Mouse (Mus musculus): Measurements from ENCODE around the gene Prickle2.

Prickle2 gene

DNA sequence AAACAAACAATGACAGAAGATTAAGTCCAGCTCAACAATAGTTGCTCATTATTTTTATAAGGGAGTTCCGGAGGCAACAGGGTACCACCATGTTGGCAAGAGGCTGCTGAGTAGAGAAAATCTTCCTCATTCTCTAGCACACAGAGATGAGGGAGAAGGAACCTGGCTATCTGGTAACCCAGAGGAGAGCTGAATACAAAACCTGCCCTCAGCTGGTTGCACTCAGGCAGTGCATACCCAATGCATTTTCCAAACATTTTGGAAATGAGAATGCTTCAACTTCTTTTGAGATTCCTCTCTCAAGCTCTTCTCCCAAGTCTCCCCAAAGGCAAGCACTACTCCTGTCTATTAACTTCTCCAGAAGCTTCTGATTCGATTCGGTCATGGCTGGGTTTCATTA lies 36.3 kb downstream of the Prickle2 start:
- intact Hi-C loops (cut with DNase I) = loop anchor here (5.0 to 10.0 kb wide), 2 partner anchors 245 to 382 kb away; no protein-coding TSS in a partner anchor

DNA sequence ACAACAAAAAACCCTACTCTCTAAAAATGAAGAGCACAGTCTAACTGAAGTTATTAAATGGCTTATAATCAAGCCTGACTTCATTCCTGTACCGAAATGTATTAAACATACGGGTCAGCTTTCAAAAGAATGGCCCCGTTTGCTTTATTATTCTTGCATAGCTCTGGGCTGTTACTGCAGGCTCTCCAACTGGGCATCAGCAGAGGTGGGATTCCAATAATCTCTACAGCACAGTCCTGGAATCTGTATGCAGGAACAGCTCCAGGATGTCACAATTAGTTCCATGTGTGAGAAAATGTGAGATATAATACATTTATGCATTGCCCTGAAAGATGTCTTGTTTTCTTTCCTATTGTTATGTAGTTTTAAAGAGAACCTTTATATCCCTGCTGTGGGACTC lies 38.4 kb downstream of the Prickle2 start:
- intact Hi-C loops (cut with DNase I) = loop anchor here (5.0 to 10.0 kb wide), 2 partner anchors 243 to 380 kb away; no protein-coding TSS in a partner anchor

DNA sequence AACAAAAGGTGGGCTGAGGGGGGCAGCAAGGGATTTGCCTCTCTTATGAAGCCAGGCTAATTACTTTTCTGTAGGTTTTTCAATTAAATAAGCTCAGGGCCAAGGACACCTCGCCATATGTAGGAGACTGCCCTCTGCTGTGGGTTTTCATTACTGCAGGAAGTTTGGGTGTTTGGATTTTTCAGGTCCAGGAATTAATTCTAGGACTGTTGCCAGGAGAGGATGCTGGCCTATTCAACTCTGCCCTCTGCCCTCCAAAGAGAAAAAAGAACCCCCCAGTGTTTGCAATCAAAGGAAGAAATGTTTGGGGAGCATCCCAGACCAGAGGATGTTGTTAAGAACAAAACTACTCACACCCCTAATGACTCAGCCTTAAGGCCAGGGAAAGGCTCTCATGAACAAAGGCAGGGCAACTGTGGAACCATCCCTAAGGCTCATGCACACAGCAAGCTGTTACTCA lies 40.4 kb downstream of the Prickle2 start:
- intact Hi-C loops (cut with DNase I) = loop anchor here (5.0 to 10.0 kb wide), 2 partner anchors 241 to 378 kb away; no protein-coding TSS in a partner anchor

DNA sequence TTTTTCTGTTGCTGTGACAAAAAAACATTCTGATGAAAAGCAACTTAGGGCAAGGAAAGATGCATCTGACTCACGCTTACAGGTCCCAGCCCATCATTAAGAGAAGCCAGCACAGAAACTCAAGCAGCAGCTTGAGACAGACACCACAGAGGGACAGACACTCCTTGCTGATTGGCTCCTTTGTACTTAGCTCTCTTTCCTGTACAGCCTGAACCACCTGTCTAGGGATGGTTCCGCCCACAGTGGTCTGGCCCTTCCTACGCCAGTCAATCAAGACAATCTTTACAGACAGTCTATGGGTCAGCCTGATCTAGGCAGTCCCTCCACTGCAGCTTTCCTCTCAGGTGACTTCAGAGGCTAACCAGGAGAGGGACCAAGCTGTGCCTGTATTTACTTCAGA lies 42.1 kb downstream of the Prickle2 start:
- intact Hi-C loops (cut with DNase I) = loop anchor here (10.0 kb wide), 1 partner anchor 239 kb away; no protein-coding TSS in a partner anchor

DNA sequence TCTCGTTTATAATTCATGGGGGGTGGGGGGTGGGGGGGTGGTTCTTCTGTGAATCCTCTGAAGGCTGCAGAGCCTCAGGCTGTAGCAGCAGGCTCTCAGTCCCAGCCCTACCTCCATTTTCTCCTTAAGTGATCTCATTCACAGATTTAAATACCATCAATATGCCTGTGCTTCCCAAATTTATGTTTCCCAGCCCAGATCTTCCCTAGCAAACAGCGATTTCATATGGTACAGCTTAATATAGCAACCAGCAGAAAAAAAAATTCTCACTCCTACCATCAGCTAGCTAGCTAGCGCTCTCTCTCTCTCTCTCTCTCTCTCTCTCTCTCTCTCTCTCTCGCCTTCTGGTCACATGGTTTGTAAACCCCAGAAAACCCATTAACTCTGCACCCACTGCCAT lies 42.5 kb downstream of the Prickle2 start:
- intact Hi-C loops (cut with DNase I) = loop anchor here (10.0 kb wide), 1 partner anchor 239 kb away; no protein-coding TSS in a partner anchor

DNA sequence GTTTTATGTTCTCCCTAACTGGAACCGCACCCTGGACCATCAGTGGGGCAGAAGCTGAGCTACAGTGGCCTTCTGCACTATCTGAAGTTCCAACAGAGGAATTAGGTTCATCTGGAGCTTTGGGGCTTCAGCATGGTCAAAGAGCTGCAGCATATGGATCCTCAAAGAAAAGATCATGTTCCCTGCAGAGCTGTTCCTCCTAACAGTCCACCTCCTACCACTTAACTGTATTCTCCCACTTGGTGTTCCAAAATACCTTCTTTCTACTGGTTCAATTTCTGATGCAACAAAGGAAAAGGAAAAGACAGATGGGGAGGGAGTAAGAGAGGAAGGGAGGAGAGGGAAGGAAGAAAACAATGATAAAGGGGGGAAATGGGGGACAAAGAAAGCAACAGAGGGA lies 56.9 kb downstream of the Prickle2 start:
- intact Hi-C loops (cut with DNase I) = no loop called here

DNA sequence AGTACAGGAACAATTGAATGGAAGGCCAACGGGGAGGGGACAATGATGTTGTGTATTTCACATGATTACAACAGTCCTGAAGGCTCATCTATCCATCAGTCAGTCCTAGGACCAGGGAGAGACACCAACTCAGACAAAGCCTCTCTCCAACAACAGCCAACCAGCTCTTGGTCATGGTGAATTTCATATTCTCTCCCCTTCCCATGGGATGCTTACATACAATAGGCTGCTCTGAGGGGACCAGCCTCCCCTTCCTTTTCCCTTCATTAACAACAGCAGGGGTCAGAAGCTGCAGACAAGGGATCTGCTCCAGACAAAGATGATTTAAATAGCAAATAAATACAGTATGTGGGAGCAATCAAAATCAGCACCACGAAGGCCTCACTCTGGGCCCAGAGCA lies 57.4 kb downstream of the Prickle2 start:
- intact Hi-C loops (cut with DNase I) = no loop called here

DNA sequence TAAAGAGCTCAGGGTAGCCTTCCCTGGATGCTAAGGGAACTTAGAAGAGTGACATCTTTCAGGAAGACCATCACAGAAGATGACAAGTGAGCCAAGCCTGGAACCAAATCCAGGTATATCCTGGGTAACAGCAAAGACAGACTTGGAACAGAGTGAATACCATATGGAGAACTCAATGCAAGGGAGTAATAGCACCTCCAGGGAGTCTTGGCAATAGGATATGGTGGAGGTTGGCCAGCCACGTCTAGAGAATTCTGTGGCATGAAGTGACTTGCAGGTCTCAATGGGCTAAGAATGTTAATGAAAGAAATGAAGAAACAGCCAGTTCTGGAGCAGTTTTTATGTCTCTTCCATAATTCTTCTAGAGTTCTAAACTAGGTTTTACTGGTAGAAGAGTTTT lies 63.0 kb downstream of the Prickle2 start:
- intact Hi-C loops (cut with DNase I) = no loop called here

DNA sequence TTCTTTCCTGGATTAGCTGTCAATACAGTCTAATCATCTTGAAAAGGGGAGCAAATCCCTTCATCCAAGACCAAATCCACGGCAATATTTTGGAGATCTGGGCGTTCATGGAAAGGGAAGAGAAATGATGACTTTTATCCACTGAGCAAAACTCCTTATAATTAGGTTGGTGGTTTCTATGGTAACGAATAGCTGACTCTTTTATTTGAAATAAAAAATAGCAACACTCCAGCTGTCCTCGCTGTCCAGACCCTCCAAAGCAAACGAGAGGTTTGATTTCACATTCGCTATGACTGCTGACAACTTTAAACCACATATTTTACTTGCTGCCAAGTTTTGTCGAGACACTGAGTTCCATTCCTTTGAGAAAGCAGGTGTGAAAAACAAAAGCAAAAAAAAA lies 64.0 kb downstream of the Prickle2 start:
- intact Hi-C loops (cut with DNase I) = no loop called here

DNA sequence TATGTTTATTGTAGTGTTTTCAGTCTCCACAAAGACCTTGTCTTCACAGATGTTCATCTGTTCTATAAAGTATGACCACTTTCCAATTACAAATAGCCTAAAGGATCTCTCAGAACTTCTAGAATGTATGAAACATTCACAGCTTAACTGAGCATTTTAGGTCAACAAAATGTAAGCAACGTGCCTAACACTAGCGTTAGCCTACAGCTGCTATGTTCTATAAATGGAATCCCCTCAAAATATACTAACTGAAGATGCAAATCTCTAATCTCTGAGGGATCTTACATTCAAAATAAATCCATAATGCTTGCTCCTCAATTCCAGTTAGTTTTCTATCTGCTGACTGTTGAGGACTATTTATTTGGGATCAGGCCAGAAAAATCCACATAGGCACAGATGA lies 65.1 kb downstream of the Prickle2 start:
- intact Hi-C loops (cut with DNase I) = no loop called here

DNA sequence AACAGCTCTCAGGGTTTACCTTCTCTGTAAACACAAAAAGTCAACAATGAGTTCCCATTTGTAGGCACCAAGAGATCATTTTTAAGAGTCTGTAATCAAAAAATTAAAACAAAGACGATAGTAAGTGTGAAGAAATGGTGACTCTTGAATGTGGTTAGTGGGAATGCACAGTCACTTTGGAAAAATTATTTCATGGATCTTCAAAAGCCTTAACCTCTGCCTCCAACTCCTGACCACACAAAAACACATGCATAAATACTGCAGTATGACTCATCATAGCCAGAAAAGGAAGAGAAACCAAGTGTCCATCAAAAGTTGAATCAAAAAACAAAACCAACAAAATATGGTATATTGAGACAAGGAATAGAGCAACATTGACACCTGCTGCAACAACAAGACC lies 69.5 kb downstream of the Prickle2 start:
- intact Hi-C loops (cut with DNase I) = no loop called here

DNA sequence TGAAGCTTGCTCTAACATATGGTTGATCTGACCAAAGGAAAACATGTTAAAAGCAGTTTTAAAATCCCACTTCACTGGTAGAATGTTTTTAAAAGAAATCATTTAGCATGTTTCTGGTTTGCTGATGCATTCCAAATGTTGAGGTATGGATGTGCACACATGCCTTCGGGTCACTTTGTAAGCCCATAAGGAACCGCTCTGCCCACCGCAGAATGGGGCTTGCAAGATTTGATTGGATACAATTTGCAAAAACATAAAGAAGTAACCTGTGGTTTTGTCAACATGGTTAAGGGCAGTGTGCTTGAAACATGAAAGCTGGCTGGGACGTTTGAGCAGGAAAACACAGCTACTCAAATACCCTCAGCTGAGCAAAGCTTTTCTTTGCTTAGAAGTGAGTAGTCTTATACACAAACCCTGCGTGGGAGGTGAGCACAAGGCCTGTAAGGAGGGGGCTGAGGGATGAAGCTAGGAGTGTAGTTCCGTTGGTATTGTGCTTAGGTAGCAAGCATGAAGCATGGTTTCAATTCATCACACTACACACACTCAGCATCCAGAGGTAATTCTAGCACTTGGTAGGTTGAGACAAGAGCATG lies 71.0 kb downstream of the Prickle2 start:
- intact Hi-C loops (cut with DNase I) = no loop called here

DNA sequence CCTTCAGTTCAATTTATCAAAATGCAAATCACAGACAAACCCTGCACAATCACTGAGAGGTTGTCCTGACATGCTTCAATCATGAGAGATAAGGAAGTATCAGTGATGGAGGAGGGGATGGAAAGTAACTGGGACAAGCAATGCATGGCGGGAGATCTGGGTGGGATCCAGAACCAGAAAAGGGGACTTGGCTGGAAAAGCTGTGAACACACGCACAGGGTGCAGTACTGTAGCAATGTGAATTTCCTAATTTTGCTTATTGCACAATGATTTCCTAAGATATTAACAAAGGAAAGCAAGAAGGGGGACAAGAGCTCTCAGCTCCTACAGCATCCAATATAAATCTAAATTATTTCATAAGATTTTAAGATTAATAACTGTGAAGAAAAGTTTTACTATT lies 75.0 kb downstream of the Prickle2 start:
- intact Hi-C loops (cut with DNase I) = no loop called here

DNA sequence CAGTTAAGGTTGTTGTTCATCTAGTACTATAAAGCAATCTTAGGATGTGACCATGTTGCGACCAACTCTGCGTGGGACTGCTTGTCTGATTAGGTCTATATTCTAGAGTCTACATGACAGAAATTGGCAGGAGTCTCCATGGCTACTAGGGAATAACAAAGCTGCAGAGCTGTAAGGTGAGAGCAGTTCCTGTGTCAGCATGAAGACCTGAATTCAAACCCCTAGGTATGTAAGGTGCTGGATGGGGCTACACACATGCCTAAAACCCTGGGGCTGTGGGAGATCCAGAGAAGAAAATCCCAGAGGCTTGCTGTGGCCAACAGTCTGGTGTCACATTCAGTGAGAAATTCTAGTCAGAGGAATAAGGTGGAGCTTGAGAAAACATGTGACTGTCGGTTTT lies 78.2 kb downstream of the Prickle2 start:
- intact Hi-C loops (cut with DNase I) = no loop called here

DNA sequence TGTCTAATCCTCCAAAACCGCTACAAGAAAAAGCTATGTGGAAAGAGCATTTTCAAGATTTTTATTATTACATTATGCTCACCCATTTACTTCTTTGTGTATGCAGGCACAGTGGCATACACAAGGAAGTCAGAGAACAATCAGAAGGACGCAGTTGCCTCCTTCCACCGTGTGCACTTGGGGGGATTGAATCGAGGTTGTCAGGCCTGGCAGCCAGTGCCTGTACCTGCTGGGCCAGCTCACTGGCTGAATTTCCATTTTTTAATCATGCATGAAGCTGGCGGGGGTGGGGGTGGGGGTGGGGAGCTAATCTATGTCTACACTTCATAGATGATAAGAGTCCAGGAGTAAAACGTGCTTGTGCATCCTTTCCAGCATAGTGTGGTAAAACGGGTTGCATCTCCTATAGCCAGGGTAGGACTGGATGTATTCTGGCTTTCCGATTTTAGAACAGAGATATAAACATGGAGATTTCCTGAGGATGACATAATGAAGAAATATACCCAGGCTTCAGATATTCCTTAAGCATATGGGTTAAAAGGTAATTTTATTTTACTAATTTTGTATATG lies 78.8 kb downstream of the Prickle2 start:
- intact Hi-C loops (cut with DNase I) = no loop called here

DNA sequence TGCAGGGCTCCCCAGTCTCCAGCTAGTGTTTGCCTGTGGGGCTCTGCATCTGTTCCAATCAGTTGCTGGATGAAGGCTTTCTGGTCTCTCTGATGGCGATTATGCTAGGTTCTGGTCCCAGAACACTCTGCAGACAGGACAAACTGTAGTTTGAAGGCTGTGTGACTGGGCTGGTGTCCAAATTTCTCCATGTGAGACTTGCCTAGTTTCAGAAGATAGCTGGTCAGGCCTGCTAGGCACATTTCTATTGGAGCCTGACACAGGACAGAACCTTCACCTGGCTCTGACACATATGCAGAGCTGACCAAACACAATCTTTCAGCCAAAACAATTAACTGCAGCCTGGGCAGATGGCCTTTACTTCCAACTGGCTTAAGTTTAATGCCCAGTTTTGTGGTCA lies 80.0 kb downstream of the Prickle2 start:
- intact Hi-C loops (cut with DNase I) = no loop called here

DNA sequence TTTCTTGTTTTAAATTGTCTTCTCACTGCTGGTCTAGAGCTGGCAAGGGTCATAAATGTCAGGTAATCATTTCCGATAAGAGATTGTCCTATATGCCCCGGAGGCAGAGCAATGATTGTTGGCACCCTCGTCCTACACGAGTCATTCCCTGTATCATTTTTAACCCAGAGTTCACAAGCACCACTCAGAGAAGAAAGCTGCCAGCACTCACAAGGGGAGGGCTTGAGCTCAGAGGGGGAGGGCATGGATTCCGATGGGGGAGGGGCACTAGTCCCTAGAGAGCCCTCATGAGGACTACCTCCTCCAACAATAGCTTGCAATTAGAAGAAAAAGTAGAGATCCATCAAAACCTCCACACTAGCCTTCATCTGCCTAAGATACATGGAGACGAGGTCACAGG lies 81.6 kb downstream of the Prickle2 start:
- intact Hi-C loops (cut with DNase I) = no loop called here

DNA sequence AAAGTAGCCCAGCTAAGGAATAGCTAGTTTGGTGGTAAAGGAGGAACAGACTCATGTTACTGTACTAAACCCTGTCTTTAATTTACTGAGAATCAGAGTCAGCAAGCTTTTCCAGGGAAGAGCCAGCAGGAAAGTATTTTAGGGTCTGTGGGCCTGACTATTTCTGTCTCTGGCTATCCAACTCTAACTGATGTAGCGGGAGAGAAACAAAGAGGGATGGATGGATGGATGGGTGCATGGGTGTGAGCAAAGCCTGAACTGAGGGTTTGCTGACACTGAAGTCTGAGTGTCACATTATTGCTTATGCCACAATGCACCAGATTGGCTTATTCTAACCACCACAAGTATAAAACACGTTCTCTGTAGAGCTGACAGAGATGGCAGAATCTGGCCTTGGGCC lies 88.8 kb downstream of the Prickle2 start:
- intact Hi-C loops (cut with DNase I) = no loop called here

DNA sequence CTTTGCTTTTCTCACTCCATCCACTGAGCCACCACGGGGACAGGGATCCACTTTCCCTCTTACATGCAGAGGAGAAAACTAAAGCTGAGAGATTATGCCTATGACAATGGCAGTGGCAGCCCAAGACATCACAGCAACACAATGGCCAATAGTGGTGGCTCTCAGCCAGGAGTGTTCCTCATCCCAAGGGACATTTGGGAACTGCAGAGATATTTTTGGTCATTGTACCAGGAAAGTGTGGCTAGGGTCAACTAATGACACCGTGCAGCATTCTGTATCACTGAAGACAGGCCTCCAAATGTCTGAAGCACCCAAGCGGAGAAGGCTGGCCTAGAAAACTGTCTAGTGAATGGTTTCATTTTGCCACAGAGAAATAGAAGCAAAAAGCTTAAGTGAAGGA lies 91.2 kb downstream of the Prickle2 start:
- intact Hi-C loops (cut with DNase I) = no loop called here

DNA sequence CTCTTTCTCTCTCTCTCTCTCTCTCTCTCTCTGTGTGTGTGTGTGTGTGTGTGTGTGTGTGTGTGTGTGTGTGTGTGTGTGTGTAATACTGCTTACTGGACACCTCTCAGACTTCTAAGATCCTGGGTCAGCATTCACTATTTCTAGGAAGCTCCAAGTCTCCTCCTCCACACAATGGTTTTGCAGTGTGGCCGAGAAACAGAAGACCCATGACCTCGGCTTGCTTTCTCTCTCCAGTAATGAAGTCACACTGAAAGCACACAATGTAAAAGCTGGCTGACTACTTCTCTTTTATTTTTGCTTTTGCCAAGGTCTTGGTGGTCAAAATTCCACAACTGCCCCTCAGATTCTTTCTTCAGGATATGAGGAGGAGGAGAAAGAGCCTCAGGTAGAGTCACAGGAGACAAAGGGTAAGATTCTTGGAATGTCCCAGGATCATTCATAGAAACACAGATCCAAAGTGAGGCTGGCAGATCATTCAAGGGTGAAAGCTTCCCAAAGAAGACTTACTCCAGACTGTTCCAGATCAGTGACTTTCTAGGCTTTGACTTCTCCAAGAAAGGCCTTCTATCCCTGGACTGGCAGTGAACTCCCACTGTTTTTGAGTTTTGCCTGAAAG lies 93.7 kb downstream of the Prickle2 start:
- intact Hi-C loops (cut with DNase I) = no loop called here

DNA sequence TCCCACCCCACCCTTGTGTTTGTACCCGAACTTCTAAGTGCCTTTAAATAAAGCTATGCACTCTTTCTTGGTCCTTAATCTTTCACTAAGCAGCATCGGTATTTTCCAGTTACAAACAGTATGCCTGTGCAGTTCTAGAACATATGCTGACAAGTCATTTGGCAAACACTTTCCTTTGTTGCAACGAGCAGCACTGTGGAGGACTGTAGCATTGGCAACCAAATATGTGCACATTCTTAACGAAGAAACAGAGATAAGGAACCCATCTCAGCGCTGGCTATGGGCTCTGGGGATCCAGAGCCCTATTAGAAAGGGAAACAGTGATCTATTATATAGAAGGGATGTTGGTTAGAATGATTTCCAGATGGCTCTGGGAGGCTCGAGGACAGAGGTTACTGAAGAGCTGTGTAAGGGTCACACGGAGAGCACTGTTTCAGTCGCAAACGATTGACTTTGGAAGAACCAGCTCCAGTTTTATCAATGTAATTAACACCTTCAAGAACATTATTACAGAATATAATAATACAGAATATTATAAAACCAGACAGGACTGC lies 96.2 kb downstream of the Prickle2 start:
- intact Hi-C loops (cut with DNase I) = no loop called here

DNA sequence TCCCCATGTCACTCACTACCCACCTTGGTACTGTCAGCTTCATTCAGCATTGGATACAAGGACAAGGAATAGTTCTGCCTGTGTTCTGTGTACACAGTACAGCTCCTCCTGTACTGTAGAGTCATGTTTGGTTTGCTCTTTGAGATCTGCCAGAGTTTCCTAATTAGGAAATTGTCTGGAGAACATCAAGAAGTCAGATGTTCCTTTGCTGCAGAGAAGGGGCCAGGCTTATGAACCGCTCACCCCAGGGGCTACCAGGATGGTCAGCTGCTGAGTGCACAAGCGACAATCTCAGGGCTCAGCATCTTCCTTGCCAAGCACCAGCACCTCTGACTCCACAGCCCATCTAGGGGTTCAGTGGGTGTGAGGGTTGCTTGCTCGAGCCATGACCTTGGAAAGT lies 96.9 kb downstream of the Prickle2 start:
- intact Hi-C loops (cut with DNase I) = no loop called here
